Mouse (Mus musculus) erythroblast, embryonic 14.5 days (primary cell): ENCODE measurements around the gene Pde3a.

Experiments
- GATA1 ChIP-seq: IDR thresholded peaks from 2 replicates; pipeline ENCODE4 v1.6.1; 2012; ENCODE audit warnings: low read length, inconsistent platforms, mixed read lengths
- TAL1 ChIP-seq: IDR thresholded peaks from 3 replicates; pipeline ENCODE4 v1.6.1; 2012; ENCODE audit warnings: low read length, inconsistent platforms, mixed read lengths

- TF ChIP-seq GATA1 (no peak), TAL1 (no peak)
Observed at GRCm38 (mm10) chr6:141310351-141310750, 61.3 kb downstream of the Pde3a start.
